Mouse (Mus musculus) midbrain, embryonic 12.5 days (tissue): ENCODE measurements at regions not wholly inside any gene's neighbourhood (a gene's known extent, or its start where the extent isn't known, plus 50 kb on each side); places are given as distances from the start of the nearest gene placed in this dataset.

Experiments used
- ATAC-seq: fragments of 200-750 bp; cut with Nextera tagmentation; 2 replicates; pipeline ENCODE4 v1.8.0; 2017; ENCODE audit warnings: low read depth, moderate TSS enrichment, moderate library complexity; ENCODE audit not compliant: low FRiP score
- H3K27ac ChIP-seq: fragments of 300-500 bp; sonication (generic); replicated peaks from 2 replicates; pipeline ENCODE4 v1.5.1; 2016; ENCODE audit warnings: mild to moderate bottlenecking
- H3K27me3 ChIP-seq: fragments of 300-500 bp; sonication (generic); 2 replicates; pipeline ENCODE4 v1.6.1; 2016; ENCODE audit warnings: mild to moderate bottlenecking
- H3K36me3 ChIP-seq: fragments of 300-500 bp; sonication (generic); 2 replicates; pipeline ENCODE4 v1.6.1; 2016
- H3K4me1 ChIP-seq: fragments of 300-500 bp; sonication (generic); 2 replicates; pipeline ENCODE4 v1.6.1; 2016
- H3K4me2 ChIP-seq: fragments of 300-500 bp; sonication (generic); replicated peaks from 2 replicates; pipeline ENCODE4 v1.6.1; 2016; ENCODE audit warnings: mild to moderate bottlenecking, moderate library complexity
- H3K4me3 ChIP-seq: fragments of 300-500 bp; sonication (generic); 2 replicates; pipeline ENCODE4 v1.5.1; 2016; ENCODE audit warnings: mild to moderate bottlenecking
- H3K9ac ChIP-seq: fragments of 300-500 bp; sonication (generic); replicated peaks from 2 replicates; pipeline ENCODE4 v1.6.1; 2016; ENCODE audit warnings: mild to moderate bottlenecking, moderate library complexity
- H3K9me3 ChIP-seq: fragments of 300-500 bp; sonication (generic); 2 replicates; pipeline ENCODE4 v1.6.1; 2016; ENCODE audit warnings: mild to moderate bottlenecking
- WGBS: fragments of 180-500 bp; shearing (Covaris S2); methylation state at CpG from one replicate; pipeline ENCODE4 v1.1.7; 2016; 5-methylcytosine and 5-hydroxymethylcytosine counted together

DNA sequence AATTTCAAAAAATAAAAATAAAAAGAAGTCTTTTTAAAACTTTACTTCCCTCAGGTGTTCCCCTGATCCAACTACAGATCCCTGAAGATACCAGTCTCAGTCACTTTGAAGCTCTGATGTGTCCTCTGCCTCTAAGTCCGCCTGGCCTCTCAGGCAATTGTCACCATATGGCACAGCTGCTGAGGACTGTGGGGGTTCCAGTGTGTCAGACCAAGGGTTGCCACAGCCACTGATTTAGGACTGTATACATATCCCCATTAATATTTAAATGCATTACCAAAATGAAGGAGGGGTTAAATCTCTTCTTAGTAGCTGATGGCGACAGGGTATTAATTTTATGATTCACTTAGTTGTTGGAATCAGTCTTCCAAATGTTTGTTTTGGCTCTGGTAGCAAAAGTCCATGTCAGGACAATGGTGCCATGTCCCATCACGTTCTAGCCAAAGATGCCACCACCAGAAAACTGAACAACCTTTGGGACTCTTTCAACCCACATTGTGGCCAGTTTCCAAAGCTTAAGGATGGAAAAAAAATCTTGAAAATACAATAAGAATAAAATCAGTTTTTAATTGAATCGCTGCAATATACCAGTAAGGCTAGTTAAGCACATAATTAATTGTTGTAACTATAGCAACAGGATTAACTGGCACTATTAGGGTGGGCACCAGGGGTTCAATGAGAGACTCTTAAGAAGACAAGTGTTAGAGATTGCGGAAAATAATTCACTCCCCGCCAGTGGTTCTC is 62.5 kb downstream of the Arrdc4 start:
- Histone ChIP-seq H3K27me3 (no peaks in the 10 kb centered on the region), H3K9ac (no peak overlapping the region), H3K4me2 (no peak overlapping the region), H3K9me3 (no peaks in the 10 kb centered on the region), H3K4me1 (no peaks in the 10 kb centered on the region; the same call in 1 of the 2 replicates), H3K4me3 (no peak overlapping the region), H3K27ac (no peak overlapping the region), H3K36me3 (no peaks in the 10 kb centered on the region)
- 48% methylated on average over 6 of the region's 6 CpGs for WGBS
- ATAC-seq = no peak

DNA sequence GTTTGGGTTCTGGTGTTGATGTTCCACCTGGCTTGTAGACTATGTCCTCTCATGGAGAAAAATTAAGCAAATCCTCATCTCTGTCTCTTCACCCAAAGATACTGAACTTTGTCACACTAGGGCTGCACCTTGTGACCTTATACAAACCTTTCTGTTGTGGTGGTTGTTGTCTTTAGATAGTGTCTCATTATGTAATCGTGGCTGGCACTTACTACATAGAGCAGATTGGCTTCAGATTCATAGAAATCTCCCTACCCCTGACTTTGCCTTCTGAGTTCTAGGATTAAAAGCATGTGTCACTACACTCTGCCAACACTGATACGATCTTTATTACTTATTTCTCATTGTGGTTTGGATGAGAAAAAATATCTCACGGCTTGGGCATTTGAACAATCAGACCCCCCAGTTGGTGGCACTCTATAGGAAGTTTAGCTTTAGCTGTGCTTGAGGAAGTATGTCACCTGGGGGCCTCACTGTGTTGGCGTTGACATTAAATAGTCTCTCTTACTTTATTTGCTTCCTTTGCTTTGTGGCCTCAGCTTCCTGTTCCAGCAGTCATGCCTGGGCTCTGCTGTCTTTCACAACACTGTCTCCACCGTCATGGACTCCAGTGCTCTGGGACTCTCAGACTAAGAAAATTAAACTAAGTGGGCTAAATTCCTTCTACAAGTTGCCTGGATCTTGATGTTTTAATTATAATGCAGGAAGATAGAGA is 66.0 kb downstream of the Arrdc4 start:
- Histone ChIP-seq H3K4me3 (no peak overlapping the region), H3K27me3 (no peaks in the 10 kb centered on the region), H3K27ac (no peak overlapping the region), H3K4me2 (no peak overlapping the region), H3K4me1 (no peaks in the 10 kb centered on the region; the same call in 1 of the 2 replicates), H3K9me3 (no peaks in the 10 kb centered on the region), H3K9ac (no peak overlapping the region), H3K36me3 (no peaks in the 10 kb centered on the region)
- 82% methylated on average over 5 of the region's 5 CpGs for WGBS
- ATAC-seq = no peak

DNA sequence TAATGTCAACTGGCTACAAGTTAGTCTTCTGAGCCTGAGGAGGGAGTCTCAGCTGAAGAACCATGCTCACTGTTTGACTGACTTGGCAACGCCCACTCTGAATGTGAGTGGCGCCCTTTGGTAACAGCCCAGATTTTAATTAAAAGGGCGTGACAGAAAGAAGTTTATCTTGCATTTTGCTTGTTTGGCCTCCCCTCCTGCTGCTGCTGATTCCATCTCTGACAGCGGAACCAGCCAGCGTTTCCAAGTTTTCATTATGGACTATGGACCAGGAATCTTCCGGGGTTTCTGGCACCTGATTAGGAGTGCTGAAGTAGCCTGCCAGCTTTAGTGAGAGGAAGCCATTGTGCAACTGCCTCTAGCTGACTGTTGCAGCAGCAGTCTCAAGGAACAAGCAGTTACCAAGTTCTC is 66.7 kb downstream of the Arrdc4 start:
- ATAC-seq = no peak
- Histone ChIP-seq H3K4me1 (no peaks in the 10 kb centered on the region; the same call in 1 of the 2 replicates), H3K36me3 (no peaks in the 10 kb centered on the region), H3K4me3 (no peak overlapping the region), H3K27me3 (no peaks in the 10 kb centered on the region), H3K9me3 (no peaks in the 10 kb centered on the region), H3K9ac (no peak overlapping the region), H3K27ac (no peak overlapping the region), H3K4me2 (no peak overlapping the region)
- 60% methylated on average over 6 of the region's 6 CpGs for WGBS

DNA sequence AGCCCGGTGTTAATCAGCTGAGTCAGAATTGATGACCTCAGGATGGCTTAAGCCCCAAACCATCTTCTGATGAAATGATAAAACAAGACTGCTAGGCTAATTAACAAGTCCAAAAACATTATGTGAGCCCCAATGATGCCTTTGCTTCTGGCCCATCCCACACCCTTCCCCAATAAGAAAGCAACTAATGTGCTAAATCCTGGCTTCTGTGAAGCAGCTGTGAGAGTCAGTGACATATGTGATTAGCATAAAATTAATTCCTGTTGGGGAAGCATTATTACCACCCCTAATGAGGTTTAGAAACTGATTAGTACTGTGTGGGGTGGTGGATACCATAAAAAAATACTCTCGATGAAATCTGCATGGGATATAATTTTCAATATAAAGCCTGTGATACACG is 69.3 kb downstream of the Arrdc4 start:
- Histone ChIP-seq H3K27me3 (no peaks in the 10 kb centered on the region), H3K36me3 (no peaks in the 10 kb centered on the region), H3K9ac (no peak overlapping the region), H3K9me3 (no peaks in the 10 kb centered on the region), H3K4me1 (no peaks in the 10 kb centered on the region), H3K27ac (no peak overlapping the region), H3K4me2 (no peak overlapping the region), H3K4me3 (no peak overlapping the region)
- WGBS = 78% methylated on average over 3 of the region's 3 CpGs
- ATAC-seq = no peak

DNA sequence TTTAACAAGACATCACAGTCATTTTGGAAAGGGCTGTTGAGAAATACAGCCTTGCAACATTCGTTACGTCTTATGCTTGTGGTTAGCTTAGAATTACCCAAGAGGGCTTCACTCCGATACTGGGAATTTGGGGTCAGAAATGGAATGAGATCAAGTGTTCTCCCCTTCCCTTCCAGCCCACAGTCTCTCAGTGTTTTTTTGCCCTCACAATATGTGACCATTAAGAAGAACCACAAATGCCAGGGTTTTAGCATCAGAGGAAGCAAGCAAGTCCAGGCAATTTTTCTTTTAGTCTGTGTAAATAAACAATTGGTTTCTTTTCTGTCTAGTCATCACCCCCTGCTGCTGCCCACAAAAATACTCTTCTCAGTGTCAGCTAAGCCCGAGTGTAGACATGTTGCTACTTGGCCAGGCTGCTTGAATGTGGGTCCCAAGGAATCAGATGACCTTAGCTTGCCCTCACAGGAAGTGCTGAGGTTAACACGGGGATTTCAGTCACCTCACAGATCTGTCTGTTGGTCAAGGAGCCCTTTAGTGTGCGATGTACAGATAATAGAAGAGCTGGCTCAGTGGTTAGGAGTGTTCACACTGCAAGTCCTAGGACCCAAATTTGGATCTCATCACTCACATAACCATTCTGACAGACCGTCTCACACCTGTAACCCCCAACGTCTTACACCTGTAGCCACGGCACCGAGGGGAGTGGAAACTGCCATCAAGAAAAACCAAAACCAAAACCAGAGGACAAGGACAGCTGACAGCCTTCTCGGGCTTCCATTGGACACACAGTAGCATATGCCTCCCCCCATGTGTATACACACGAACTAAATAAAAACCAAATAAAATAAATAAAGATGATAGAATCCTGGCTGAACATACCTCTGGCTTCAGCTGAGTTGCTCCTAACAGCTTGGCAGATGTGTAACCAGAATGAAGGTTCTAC is 81.0 kb downstream of the Arrdc4 start:
- Histone ChIP-seq H3K36me3 (no peaks in the 10 kb centered on the region), H3K27ac (no peak overlapping the region), H3K4me3 (no peak overlapping the region), H3K9me3 (0 out of 2 replicates have a peak, but pooled peaks cover 2% of the 10 kb centered on the region), H3K27me3 (no peaks in the 10 kb centered on the region), H3K4me2 (no peak overlapping the region), H3K4me1 (no peaks in the 10 kb centered on the region), H3K9ac (no peak overlapping the region)
- ATAC-seq = no peak
- 69% methylated on average over 12 of the region's 12 CpGs for WGBS

DNA sequence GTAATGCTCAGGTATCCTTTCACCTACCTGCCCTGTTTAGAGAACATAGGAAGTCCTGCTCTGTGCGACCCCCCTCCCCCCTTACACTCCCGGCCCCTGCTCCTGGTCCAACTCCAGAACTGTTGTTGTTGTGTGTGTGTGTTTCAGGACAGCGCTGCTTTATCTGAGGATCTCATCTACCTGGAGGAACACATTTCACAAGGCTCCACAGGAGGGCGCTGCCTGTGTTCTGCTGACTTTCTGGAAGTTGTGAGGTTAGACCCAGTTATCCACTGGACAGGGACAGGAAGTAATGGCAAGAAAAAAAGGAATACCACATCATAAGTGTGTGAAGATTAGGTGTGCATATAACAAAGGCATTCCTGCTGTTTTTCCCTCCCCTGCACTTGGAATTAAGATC is 81.8 kb downstream of the Arrdc4 start:
- no peaks in the 10 kb centered on the region for H3K36me3 ChIP-seq
- H3K4me3 ChIP-seq = no peak overlapping the region
- H3K27me3 ChIP-seq = no peaks in the 10 kb centered on the region
- WGBS = 60% methylated on average over 4 of the region's 4 CpGs
- H3K9ac ChIP-seq = no peak overlapping the region
- H3K4me2 ChIP-seq = no peak overlapping the region
- no peak for ATAC-seq
- H3K27ac ChIP-seq = no peak overlapping the region
- no peaks in the 10 kb centered on the region for H3K4me1 ChIP-seq
- no peaks in the 10 kb centered on the region for H3K9me3 ChIP-seq

DNA sequence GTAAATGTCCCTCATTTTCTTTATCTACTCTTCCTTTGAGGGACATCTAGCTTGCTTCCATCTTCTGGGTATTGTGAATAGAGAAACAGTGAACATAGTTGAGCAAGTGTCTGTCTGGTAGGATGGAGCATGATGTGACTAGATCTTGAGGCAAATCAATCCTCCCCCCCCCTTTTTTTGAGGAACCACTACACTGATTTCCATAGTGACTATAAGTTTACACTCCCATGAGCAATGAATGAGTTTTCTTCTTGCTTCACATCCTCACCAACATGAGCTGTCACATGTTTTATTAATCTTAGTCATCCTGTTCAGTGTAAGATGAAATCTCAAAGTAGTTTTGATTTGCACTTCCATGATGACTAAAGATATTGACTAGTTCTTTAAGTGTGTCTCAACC is 92.7 kb downstream of the Arrdc4 start:
- Histone ChIP-seq H3K4me2 (no peak overlapping the region), H3K27me3 (no peaks in the 10 kb centered on the region), H3K9ac (no peak overlapping the region), H3K36me3 (no peaks in the 10 kb centered on the region), H3K4me1 (no peaks in the 10 kb centered on the region), H3K9me3 (no peaks in the 10 kb centered on the region), H3K4me3 (no peak overlapping the region), H3K27ac (no peak overlapping the region)
- no peak for ATAC-seq

DNA sequence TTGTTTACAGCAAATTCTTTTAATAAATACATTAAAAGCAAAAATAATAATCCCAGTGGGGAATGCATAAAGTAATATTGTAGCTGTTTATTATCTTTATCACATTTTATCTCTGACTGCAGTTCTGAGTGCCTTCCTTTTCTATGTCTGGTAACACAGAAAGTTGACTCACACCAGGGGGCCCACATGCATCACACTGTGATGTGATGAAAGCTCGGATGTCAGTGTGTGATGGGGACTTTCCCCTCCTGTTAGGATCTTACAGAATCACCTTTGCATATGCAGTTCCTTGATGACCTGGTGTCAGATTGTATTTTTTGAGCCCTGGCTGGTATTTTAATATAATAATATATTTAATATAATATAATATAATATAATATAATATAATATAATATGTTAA is 95.5 kb downstream of the Arrdc4 start:
- no peaks in the 10 kb centered on the region for H3K27me3 ChIP-seq
- H3K36me3 ChIP-seq = no peaks in the 10 kb centered on the region
- ATAC-seq = no peak
- H3K9ac ChIP-seq = no peak overlapping the region
- no peaks in the 10 kb centered on the region for H3K9me3 ChIP-seq
- no peak overlapping the region for H3K27ac ChIP-seq
- H3K4me1 ChIP-seq = no peaks in the 10 kb centered on the region
- whole genome bisulfite sequencing = 73% methylated on average over 1 of the region's 1 CpGs
- H3K4me3 ChIP-seq = no peak overlapping the region
- H3K4me2 ChIP-seq = no peak overlapping the region

DNA sequence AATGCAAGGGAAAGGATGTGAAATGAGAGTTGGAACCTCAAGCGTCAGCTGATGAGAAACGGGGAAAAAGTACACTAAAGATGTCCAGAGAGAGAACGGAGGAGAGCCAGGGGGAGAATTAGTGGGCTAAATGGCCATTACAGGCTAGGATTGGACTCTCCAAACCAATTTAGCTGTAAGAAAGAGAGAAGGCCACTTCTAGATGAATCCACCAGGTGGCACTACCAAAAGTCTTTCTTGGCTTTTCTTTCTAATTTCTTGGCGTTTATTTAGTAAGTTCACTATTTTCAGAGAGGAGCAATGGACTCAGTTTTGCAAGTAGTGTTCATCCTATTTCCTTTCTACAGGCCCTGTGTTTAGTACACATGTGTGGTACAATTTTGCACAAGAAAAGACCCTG is 97.6 kb downstream of the Arrdc4 start:
- H3K27ac ChIP-seq = no peak overlapping the region
- no peaks in the 10 kb centered on the region for H3K9me3 ChIP-seq
- 75% methylated on average over 4 of the region's 4 CpGs for WGBS
- H3K4me3 ChIP-seq = no peak overlapping the region
- no peak for ATAC-seq
- H3K4me2 ChIP-seq = no peak overlapping the region
- no peaks in the 10 kb centered on the region for H3K27me3 ChIP-seq
- H3K4me1 ChIP-seq = no peaks in the 10 kb centered on the region
- no peak overlapping the region for H3K9ac ChIP-seq
- H3K36me3 ChIP-seq = no peaks in the 10 kb centered on the region

DNA sequence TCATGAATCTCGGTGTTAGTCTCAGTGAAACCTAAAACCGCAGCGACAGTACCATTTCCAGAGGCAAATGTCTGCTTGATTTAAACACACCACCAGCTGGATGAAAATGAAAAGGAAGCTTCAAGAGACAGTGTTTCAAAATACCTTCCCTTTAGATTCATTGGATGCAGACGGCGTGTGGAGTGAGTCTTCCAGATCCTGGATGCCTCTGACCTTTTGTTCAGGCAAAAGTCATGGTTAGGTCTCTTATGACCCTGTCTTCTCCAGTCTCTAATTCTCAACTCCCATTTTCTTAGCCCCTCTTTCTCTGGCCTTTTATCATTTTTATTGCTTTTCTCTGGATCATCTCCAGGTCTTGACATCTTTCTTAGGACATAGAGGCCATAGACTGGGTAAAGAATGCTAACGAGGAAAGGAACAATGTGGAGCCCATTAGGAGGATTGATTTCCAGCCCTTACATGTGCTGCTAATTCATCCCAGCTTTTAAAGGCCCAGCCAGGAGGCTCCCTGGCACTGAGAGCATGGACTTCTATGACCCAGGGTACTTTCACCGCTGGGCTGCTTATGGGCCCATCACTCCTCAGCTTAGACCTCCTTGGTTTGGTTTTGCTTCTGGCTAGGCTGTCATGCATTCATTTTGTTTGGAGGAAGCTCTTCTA is 111.4 kb downstream of the Arrdc4 start:
- Histone ChIP-seq H3K27me3 (no peaks in the 10 kb centered on the region), H3K36me3 (no peaks in the 10 kb centered on the region), H3K9me3 (no peaks in the 10 kb centered on the region), H3K4me3 (no peak overlapping the region), H3K4me2 (no peak overlapping the region), H3K4me1 (no peaks in the 10 kb centered on the region), H3K27ac (no peak overlapping the region), H3K9ac (no peak overlapping the region)
- no peak for ATAC-seq
- WGBS = 86% methylated on average over 7 of the region's 7 CpGs

DNA sequence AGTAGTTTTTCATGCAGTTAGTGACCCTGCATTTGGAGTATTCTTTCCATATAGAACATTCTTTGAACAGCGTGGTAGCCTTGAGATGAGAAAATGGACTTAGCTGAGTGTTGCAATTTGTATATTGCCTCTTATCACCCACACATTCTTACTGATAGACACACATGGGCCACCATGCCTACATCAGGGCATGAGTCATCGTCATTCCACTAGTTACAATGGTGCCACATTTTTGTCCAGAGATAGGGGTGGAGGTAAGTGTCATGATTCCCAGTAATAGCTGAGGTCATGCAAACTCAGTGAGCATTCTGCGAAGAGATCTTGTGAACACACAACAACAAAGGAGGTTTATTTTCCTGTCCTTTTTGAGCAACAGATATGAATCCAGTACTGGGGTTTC is 128.0 kb downstream of the Arrdc4 start:
- H3K27me3 ChIP-seq = no peaks in the 10 kb centered on the region
- WGBS = 95% methylated on average over 3 of the region's 3 CpGs
- no peak overlapping the region for H3K4me3 ChIP-seq
- no peaks in the 10 kb centered on the region for H3K9me3 ChIP-seq
- no peaks in the 10 kb centered on the region for H3K36me3 ChIP-seq
- ATAC-seq = no peak
- H3K27ac ChIP-seq = no peak overlapping the region
- no peaks in the 10 kb centered on the region for H3K4me1 ChIP-seq
- no peak overlapping the region for H3K9ac ChIP-seq
- no peak overlapping the region for H3K4me2 ChIP-seq
